Mouse (Mus musculus): ENCODE measurements at regions not wholly inside any gene's neighbourhood (a gene's known extent, or its start where the extent isn't known, plus 50 kb on each side); places are given as distances from the start of the nearest gene placed in this dataset.

DNA sequence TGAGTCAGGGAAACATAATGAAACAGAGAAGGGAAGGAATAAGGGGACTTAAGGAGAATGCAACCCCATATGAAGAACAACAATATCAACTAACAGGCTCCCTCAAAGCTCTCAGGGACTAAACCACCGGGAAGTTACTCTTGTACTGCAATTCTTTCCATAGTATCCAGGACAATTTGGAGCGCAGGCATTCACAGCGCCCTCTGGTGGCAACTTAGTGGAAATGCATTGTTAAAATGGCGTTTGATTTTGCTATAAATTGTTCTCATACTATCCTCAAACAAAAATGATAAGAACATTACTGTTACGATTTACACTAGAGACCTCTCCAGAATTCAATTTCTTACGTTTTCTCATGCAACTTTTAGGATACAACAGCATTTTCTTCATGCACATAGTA is 1126.1 kb downstream of the Pcdh9 start:
- Histone ChIP-seq H3K4me3 (no peak overlapping the region), H3K9ac (replicated peaks) (no peak overlapping the region), H3K36me3 (no peaks in the 10 kb centered on the region), H3K27ac (replicated peaks) (no peak overlapping the region), H3K27me3 (no peaks in the 10 kb centered on the region), H3K4me1 (no peaks in the 10 kb centered on the region), H3K9me3 (no peaks in the 10 kb centered on the region), H3K4me2 (replicated peaks) (no peak overlapping the region)
- no peak for ATAC-seq (ENCODE audit: low FRiP score, low read depth)
- 21% methylated on average over 6 of the region's 6 CpGs for WGBS

GRCm38 (mm10) chr14:92754676-92755075 is 1135.8 kb downstream of the Pcdh9 start:
- H3K4me3 ChIP-seq: no peak overlapping the region
- no peak overlapping the region for H3K9ac ChIP-seq (replicated peaks)
- no peaks in the 10 kb centered on the region for H3K9me3 ChIP-seq
- no peaks in the 10 kb centered on the region for H3K36me3 ChIP-seq
- H3K4me2 ChIP-seq (replicated peaks): no peak overlapping the region
- 76% methylated on average over 9 of the region's 9 CpGs for WGBS
- ATAC-seq (ENCODE audit: low FRiP score, low read depth): no peak
- no peaks in the 10 kb centered on the region for H3K27me3 ChIP-seq
- no peak overlapping the region for H3K27ac ChIP-seq (replicated peaks)
- H3K4me1 ChIP-seq: no peaks in the 10 kb centered on the region

GRCm38 (mm10) chr14:92717666-92718065 is 1172.8 kb downstream of the Pcdh9 start:
- 70% methylated on average over 2 of the region's 2 CpGs for WGBS
- Histone ChIP-seq H3K4me3 (no peak overlapping the region), H3K27ac (replicated peaks) (no peak overlapping the region), H3K36me3 (no peaks in the 10 kb centered on the region), H3K27me3 (no peaks in the 10 kb centered on the region), H3K4me1 (no peaks in the 10 kb centered on the region), H3K9me3 (no peaks in the 10 kb centered on the region), H3K4me2 (replicated peaks) (no peak overlapping the region), H3K9ac (replicated peaks) (no peak overlapping the region)
- ATAC-seq (ENCODE audit: low FRiP score, low read depth): no peak

- no peaks in the 10 kb centered on the region for H3K9me3 ChIP-seq
- no peaks in the 10 kb centered on the region for H3K4me1 ChIP-seq
- no peak overlapping the region for H3K4me2 ChIP-seq (replicated peaks)
- H3K27ac ChIP-seq (replicated peaks): no peak overlapping the region
- H3K36me3 ChIP-seq: no peaks in the 10 kb centered on the region
- no peak overlapping the region for H3K9ac ChIP-seq (replicated peaks)
- no peaks in the 10 kb centered on the region for H3K27me3 ChIP-seq
- H3K4me3 ChIP-seq: no peak overlapping the region
- ATAC-seq (ENCODE audit: low FRiP score, low read depth): no peak
- WGBS: 68% methylated on average over 1 of the region's 1 CpGs
Observed at GRCm38 (mm10) chr14:92688151-92688550, 1202.3 kb downstream of the Pcdh9 start.

- ATAC-seq (ENCODE audit: low FRiP score, low read depth): no peak
- H3K9me3 ChIP-seq: no peaks in the 10 kb centered on the region
- no peaks in the 10 kb centered on the region for H3K27me3 ChIP-seq
- H3K4me2 ChIP-seq (replicated peaks): no peak overlapping the region
- WGBS: 59% methylated on average over 1 of the region's 1 CpGs
- H3K36me3 ChIP-seq: no peaks in the 10 kb centered on the region
- H3K27ac ChIP-seq (replicated peaks): no peak overlapping the region
- H3K9ac ChIP-seq (replicated peaks): no peak overlapping the region
- H3K4me3 ChIP-seq: no peak overlapping the region
- H3K4me1 ChIP-seq: no peaks in the 10 kb centered on the region
Observed at GRCm38 (mm10) chr14:92687106-92687505, 1203.4 kb downstream of the Pcdh9 start.

- H3K4me3 ChIP-seq: no peak overlapping the region
- H3K4me1 ChIP-seq: peaks cover 6% of the 10 kb centered on the region; the same call in 1 of the 2 replicates
- WGBS: 49% methylated on average over 4 of the region's 4 CpGs
- no peak overlapping the region for H3K9ac ChIP-seq (replicated peaks)
- ATAC-seq (ENCODE audit: low FRiP score, low read depth): peak; percentile 58
- no peaks in the 10 kb centered on the region for H3K36me3 ChIP-seq
- H3K27ac ChIP-seq (replicated peaks): no peak overlapping the region
- H3K27me3 ChIP-seq: no peaks in the 10 kb centered on the region
- no peak overlapping the region for H3K4me2 ChIP-seq (replicated peaks)
- no peaks in the 10 kb centered on the region for H3K9me3 ChIP-seq
Observed at GRCm38 (mm10) chr14:92678845-92679499, 1211.5 kb downstream of the Pcdh9 start.

DNA sequence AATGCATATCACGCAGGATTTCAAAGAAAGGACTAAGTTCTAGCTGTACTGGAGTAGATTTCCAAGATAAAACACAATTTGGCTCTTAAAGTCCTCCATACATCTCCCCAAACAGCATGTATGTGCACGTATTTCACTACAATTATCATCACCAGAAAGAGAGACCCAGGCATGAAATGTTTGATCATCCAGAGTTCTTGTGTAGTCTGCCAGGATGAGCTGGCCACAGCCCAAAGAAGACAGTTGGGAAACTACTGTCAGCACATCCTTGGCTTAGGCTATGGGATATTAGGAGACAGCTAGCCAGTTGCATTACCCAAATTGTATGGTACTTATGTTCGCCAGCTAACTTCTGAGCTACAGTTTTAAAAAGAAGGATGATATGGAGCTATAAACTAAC is 1216.3 kb downstream of the Pcdh9 start:
- peaks cover 5% of the 10 kb centered on the region; the same call in 1 of the 2 replicates for H3K4me1 ChIP-seq
- no peaks in the 10 kb centered on the region for H3K9me3 ChIP-seq
- no peaks in the 10 kb centered on the region for H3K36me3 ChIP-seq
- H3K9ac ChIP-seq (replicated peaks): no peak overlapping the region
- H3K27ac ChIP-seq (replicated peaks): no peak overlapping the region
- WGBS: 90% methylated on average over 3 of the region's 3 CpGs
- H3K4me2 ChIP-seq (replicated peaks): no peak overlapping the region
- no peak overlapping the region for H3K4me3 ChIP-seq
- no peak for ATAC-seq (ENCODE audit: low FRiP score, low read depth)
- H3K27me3 ChIP-seq: no peaks in the 10 kb centered on the region

All from midbrain, embryonic 12.5 days (tissue).